Mouse (Mus musculus) liver, embryonic 14 days (tissue): ENCODE measurements around the gene Vps37d. TPM values are rescaled to one million over a fixed set of nuclear protein-coding genes. Genes with fewer than 3 reads are reported as not detected.

Source experiments
- polyA plus RNA-seq: library from polyadenylated mRNA; depleted of rRNA; stranded (reverse); fragments of >200 nt; gene quantifications from 2 replicates; pipeline ENCODE4 v1.2.3, GENCODE M21; 2012; rRNA removed

Vps37d gene
- 0.25 and 0.37 TPM in 2 replicates for polyA plus RNA-seq

GRCm38 (mm10) chr5:135077564-135078481, at the start of gene Vps37d:
Gene Vps37d (minus strand): TSS chr5:135078266.

GRCm38 (mm10) chr5:135089653-135090052, 11.6 kb upstream of the Vps37d start, which contains the start of gene Mlxipl:
Gene Mlxipl (plus strand): TSS chr5:135089890.

GRCm38 (mm10) chr5:135064909-135065446, 13.1 kb downstream of the Vps37d start, which contains the start of gene Bud23:
Gene Bud23 (minus strand): TSS chr5:135064959.

GRCm38 (mm10) chr5:135063629-135064381, 14.3 kb downstream of the Vps37d start, which contains the start of gene Dnajc30:
Gene Dnajc30 (plus strand): TSS chr5:135064202.

GRCm38 (mm10) chr5:135023344-135024173, 54.5 kb downstream of the Vps37d start, which contains the start of gene Stx1a:
Gene Stx1a (plus strand): TSS chr5:135023482.

Other genes with a start within 250 kb of the Vps37d start
- 0.05 and 0.07 TPM in 2 replicates for gene Tmem270, start 171.5 kb downstream of the Vps37d start, polyA plus RNA-seq
- 124 and 168 TPM in 2 replicates for gene Cldn13, start 162.7 kb downstream of the Vps37d start, polyA plus RNA-seq
- 6.2 and 6.6 TPM in 2 replicates for gene Mettl27, start 145.9 kb downstream of the Vps37d start, polyA plus RNA-seq
- gene Cldn4, start 131.3 kb downstream of the Vps37d start, polyA plus RNA-seq: 0.24 and 0.83 TPM in 2 replicates
- gene Cldn3, start 92.1 kb downstream of the Vps37d start, polyA plus RNA-seq: 0.33 and 0.77 TPM in 2 replicates
- gene Abhd11, start 69.1 kb downstream of the Vps37d start, polyA plus RNA-seq: 24.5 and 27.1 TPM in 2 replicates
- 1.9 and 2.0 TPM in 2 replicates for gene Stx1a, start 54.8 kb downstream of the Vps37d start, polyA plus RNA-seq
- gene Dnajc30, start 14.1 kb downstream of the Vps37d start, polyA plus RNA-seq: 7.7 and 9.4 TPM in 2 replicates
- gene Bud23, start 13.3 kb downstream of the Vps37d start, polyA plus RNA-seq: 35.8 and 43.9 TPM in 2 replicates
- gene Mlxipl, start 11.6 kb upstream of the Vps37d start, polyA plus RNA-seq: 12.3 and 17.8 TPM in 2 replicates
- gene Tbl2, start 71.4 kb upstream of the Vps37d start, polyA plus RNA-seq: 5.1 and 5.8 TPM in 2 replicates
- gene Bcl7b, start 90.0 kb upstream of the Vps37d start, polyA plus RNA-seq: 11.7 and 11.8 TPM in 2 replicates
- 21.3 and 23.6 TPM in 2 replicates for gene Baz1b, start 109.0 kb upstream of the Vps37d start, polyA plus RNA-seq
- gene Fzd9, start 173.0 kb upstream of the Vps37d start, polyA plus RNA-seq: 0.12 and 0.25 TPM in 2 replicates